Mouse (Mus musculus): ENCODE measurements around the gene Srpk2.

DNA sequence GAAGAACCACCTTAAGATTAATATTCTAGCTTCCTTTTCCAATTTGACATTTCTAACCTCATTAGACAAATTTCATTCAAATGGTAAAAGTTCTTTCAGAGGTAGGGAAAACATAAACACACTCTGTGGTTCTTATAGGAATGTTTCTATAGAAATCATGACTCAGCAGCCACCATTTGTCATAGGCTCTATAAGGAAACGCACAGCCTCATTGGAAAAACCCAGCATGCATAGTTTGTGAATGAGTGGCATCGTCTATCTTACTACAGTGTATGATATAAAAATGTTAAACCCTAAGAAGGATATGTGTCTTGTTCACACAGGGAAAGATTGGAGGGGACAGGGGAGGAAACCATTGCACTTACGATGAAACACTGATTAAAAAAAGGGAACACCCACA is 178.8 kb downstream of the Srpk2 start:
- TF ChIP-seq CTCF (IDR thresholded peaks at IDR 0.05; ENCODE audit: insufficient read depth, low read depth, low read length) (no peak), POLR2A (IDR thresholded peaks at IDR 0.05; ENCODE audit: insufficient read depth, low read depth, low read length) (no peak)

Data from olfactory bulb, adult 2 months (tissue).